Mouse (Mus musculus) hindbrain, postnatal 0 days (tissue): ENCODE measurements around the gene Calml3. TPM values are rescaled to one million over a fixed set of nuclear protein-coding genes. Genes with fewer than 3 reads are reported as not detected.

ENCODE experiments used
- ATAC-seq: fragments of 200-750 bp; cut with Nextera tagmentation; 2 replicates; pipeline ENCODE4 v1.8.0; 2017; ENCODE audit warnings: mild to moderate bottlenecking, moderate TSS enrichment, moderate library complexity
- DNase-seq: peaks from one replicate; pipeline ENCODE4 v3.0.0-alpha.2; 2015; ENCODE audit warnings: low spot score
- H3K27ac ChIP-seq: fragments of 300-500 bp; sonication (generic); 2 replicates; pipeline ENCODE4 v1.5.1; 2014; ENCODE audit warnings: mild to moderate bottlenecking
- H3K27me3 ChIP-seq: fragments of 300-500 bp; sonication (generic); 2 replicates; pipeline ENCODE4 v1.6.1; 2014; ENCODE audit warnings: low read length, mixed read lengths; ENCODE audit not compliant: insufficient read depth
- H3K36me3 ChIP-seq: fragments of 300-500 bp; sonication (generic); 2 replicates; pipeline ENCODE4 v1.6.1; 2014; ENCODE audit warnings: low read length, mixed read lengths; ENCODE audit not compliant: insufficient read depth
- H3K4me1 ChIP-seq: fragments of 300-500 bp; sonication (generic); 2 replicates; pipeline ENCODE4 v1.6.1; 2014; ENCODE audit warnings: antibody characterized with exemption, low read length, mixed read lengths; ENCODE audit not compliant: insufficient read depth
- H3K4me2 ChIP-seq: fragments of 300-500 bp; sonication (generic); 2 replicates; pipeline ENCODE4 v1.6.1; 2014; ENCODE audit warnings: low read depth, mild to moderate bottlenecking, low read length, moderate library complexity, mixed read lengths
- H3K4me3 ChIP-seq: fragments of 300-500 bp; sonication (generic); 2 replicates; pipeline ENCODE4 v1.5.1; 2014; ENCODE audit warnings: low read length
- H3K9ac ChIP-seq: fragments of 300-500 bp; sonication (generic); replicated peaks from 2 replicates; pipeline ENCODE4 v1.6.1; 2014; ENCODE audit warnings: mild to moderate bottlenecking, low read length, moderate library complexity, mixed read lengths
- H3K9me3 ChIP-seq: fragments of 300-500 bp; sonication (generic); 2 replicates; pipeline ENCODE4 v1.6.1; 2016; ENCODE audit warnings: low read length, mixed read lengths
- CTCF ChIP-seq: IDR thresholded peaks from 2 replicates; pipeline ENCODE4 v1.5.1; 2016; ENCODE audit warnings: antibody characterized with exemption, control low read depth, low read depth
- WGBS: fragments of 180-500 bp; shearing (Covaris S2); extraction: QIAGEN DNeasy Blood & Tissue Kit; methylation state at CpG from one replicate; pipeline ENCODE4 v1.1.7; 2014; 5-methylcytosine and 5-hydroxymethylcytosine counted together
- polyA plus RNA-seq: library from polyadenylated mRNA; unstranded; fragments of >200 nt; fragmentation: Nextera tagmentation; extraction: Ambion mirVana; gene quantifications from 2 replicates; pipeline ENCODE4 v1.2.1, GENCODE M21; 2015
- total RNA-seq: library from RNA; depleted of rRNA; stranded (reverse); fragments of >200 nt; gene quantifications from 2 replicates; pipeline ENCODE4 v1.2.3, GENCODE M21; 2014

Gene Calml3
- total and polyA plus RNA-seq, 2 experiments from 2014 or later = not detected

DNA sequence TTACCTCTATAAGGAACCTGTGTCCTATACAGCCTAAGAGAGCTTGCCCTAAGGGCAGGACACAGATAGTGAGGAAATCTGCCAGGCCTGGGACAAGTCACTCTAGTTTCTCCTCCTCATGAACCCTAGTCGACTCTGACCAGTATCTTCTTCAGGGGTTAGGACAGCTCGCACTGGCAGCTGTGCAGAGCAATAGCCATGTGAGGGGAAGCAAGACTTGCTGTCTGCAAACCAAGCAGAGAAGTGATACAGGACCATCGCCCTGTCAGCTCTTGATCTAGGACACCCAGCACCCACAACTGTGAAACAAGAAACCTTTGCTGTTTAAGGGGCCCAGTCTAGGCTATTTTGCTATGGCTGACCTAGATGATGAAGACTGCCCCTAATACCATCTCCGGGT, 29.1 kb downstream of the Calml3 start:
- Histone ChIP-seq H3K27ac (no peak overlapping the region), H3K36me3 (no peaks in the 10 kb centered on the region), H3K27me3 (no peaks in the 10 kb centered on the region), H3K4me2 (no peak overlapping the region), H3K4me1 (no peaks in the 10 kb centered on the region), H3K9ac (no peak overlapping the region), H3K9me3 (no peaks in the 10 kb centered on the region), H3K4me3 (no peak overlapping the region)
- no peak for TF ChIP-seq CTCF
- 75% methylated on average over 4 of the region's 4 CpGs for WGBS
- DNase-seq (no peak), ATAC-seq (no peak)

GRCm38 (mm10) chr13:3774280-3774679, 29.8 kb downstream of the Calml3 start:
- Histone ChIP-seq H3K9me3 (no peaks in the 10 kb centered on the region), H3K4me2 (no peak overlapping the region), H3K36me3 (no peaks in the 10 kb centered on the region), H3K27me3 (no peaks in the 10 kb centered on the region), H3K27ac (no peak overlapping the region), H3K4me3 (no peak overlapping the region), H3K9ac (no peak overlapping the region), H3K4me1 (no peaks in the 10 kb centered on the region)
- DNase-seq (no peak), ATAC-seq (no peak)
- no peak for TF ChIP-seq CTCF
- WGBS = 74% methylated on average over 3 of the region's 3 CpGs

GRCm38 (mm10) chr13:3773149-3773688, 30.9 kb downstream of the Calml3 start:
- TF ChIP-seq CTCF = no peak
- H3K9me3 ChIP-seq = no peaks in the 10 kb centered on the region
- WGBS = 92% methylated on average over 2 of the region's 2 CpGs
- no peaks in the 10 kb centered on the region for H3K4me1 ChIP-seq
- DNase-seq (no peak), ATAC-seq (no peak)
- H3K4me3 ChIP-seq = no peak overlapping the region
- H3K36me3 ChIP-seq = no peaks in the 10 kb centered on the region
- H3K27ac ChIP-seq = no peak overlapping the region
- no peak overlapping the region for H3K9ac ChIP-seq
- H3K27me3 ChIP-seq = no peaks in the 10 kb centered on the region
- H3K4me2 ChIP-seq = no peak overlapping the region

- Histone ChIP-seq H3K36me3 (no peaks in the 10 kb centered on the region), H3K9me3 (no peaks in the 10 kb centered on the region), H3K4me3 (no peak overlapping the region), H3K4me1 (no peaks in the 10 kb centered on the region), H3K27ac (no peak overlapping the region), H3K4me2 (no peak overlapping the region), H3K9ac (no peak overlapping the region), H3K27me3 (no peaks in the 10 kb centered on the region)
- no peak for TF ChIP-seq CTCF
- WGBS = 98% methylated on average over 5 of the region's 5 CpGs
- DNase-seq = no peak
- ATAC-seq = no peak
Observed at GRCm38 (mm10) chr13:3771221-3771620, 32.9 kb downstream of the Calml3 start.

DNA sequence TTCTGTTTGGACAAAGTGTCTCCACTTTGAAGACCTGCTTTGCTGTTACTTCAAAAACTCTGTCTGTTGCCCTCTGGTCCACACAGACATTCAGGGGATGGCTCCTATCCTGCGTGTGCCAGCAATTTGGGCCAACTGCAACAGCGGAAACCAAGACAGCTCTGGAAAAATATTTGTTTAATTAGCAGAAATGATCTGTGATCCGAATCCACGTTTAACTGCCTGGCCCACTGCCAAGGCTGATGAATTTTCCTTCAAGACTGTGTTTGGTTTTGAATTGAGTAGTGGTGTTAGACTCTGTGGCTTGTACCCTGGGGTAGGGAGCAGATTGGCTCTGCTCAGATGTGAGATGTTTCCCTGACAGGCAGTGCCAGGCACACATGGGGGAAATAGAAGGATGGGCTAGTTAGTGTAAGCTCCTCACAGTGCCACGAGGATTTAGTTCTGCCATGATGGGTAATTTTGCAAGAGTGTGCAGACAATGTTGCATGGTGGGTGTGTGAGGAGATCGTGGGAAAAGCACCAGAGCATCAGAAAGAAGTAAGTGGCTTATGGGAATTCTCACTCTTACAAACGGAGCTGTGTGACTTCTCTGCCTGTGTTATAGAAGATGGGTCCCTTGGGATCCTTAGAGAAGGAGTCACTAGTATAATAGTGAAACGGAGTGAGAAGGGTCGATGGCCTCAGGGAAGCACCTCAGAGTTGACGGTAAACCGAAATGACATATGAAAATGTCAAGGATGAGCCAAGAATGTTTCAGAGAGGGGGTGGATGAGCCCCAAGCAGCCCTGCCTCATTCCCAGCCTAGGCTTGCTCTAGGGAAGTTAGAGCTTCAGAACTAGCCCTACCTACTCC, 33.7 kb downstream of the Calml3 start:
- Histone ChIP-seq H3K36me3 (no peaks in the 10 kb centered on the region), H3K9me3 (no peaks in the 10 kb centered on the region), H3K4me3 (no peak overlapping the region), H3K4me2 (no peak overlapping the region), H3K27me3 (no peaks in the 10 kb centered on the region), H3K9ac (no peak overlapping the region), H3K27ac (no peak overlapping the region), H3K4me1 (no peaks in the 10 kb centered on the region)
- peak; percentile 70 for DNase-seq
- peak; percentile 83 for ATAC-seq
- 48% methylated on average over 11 of the region's 11 CpGs for WGBS
- no peak for TF ChIP-seq CTCF

DNA sequence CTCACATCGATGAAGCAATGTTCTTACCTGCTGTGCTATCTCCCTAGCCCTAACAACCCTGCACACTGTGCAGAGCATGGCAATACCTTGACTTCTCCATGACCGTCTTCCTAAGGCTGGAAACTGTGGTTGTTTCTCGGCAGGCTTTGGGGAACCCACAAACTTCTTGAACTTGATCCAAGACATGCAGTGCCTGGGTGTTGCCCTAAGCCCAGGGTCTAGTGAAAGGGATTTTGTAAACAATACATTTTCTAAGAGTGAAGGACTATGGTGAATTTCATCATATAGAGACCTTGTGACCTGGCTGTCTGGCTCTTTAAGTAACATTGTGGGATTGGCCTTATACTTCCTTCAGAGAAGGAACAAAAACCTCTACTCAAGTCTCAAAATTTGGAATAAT, 34.6 kb downstream of the Calml3 start:
- Histone ChIP-seq H3K4me3 (no peak overlapping the region), H3K27ac (0 out of 2 replicates have a peak overlapping the region, but pooled peaks have one; percentile 3), H3K9ac (no peak overlapping the region), H3K27me3 (no peaks in the 10 kb centered on the region), H3K4me2 (no peak overlapping the region), H3K36me3 (no peaks in the 10 kb centered on the region), H3K9me3 (no peaks in the 10 kb centered on the region), H3K4me1 (no peaks in the 10 kb centered on the region)
- 60% methylated on average over 3 of the region's 3 CpGs for WGBS
- DNase-seq (no peak), ATAC-seq (no peak)
- no peak for TF ChIP-seq CTCF

- Histone ChIP-seq H3K4me3 (no peak overlapping the region), H3K4me2 (no peak overlapping the region), H3K27ac (no peak overlapping the region), H3K4me1 (no peaks in the 10 kb centered on the region), H3K36me3 (no peaks in the 10 kb centered on the region), H3K9me3 (no peaks in the 10 kb centered on the region), H3K9ac (no peak overlapping the region), H3K27me3 (no peaks in the 10 kb centered on the region)
- ATAC-seq (no peak), DNase-seq (no peak)
- 78% methylated on average over 3 of the region's 3 CpGs for WGBS
- TF ChIP-seq CTCF = no peak
Observed at GRCm38 (mm10) chr13:3768621-3769020, 35.5 kb downstream of the Calml3 start.
